Mouse (Mus musculus) bone marrow macrophage, adult 2 months (primary cell): ENCODE data around the gene Tagap.

Experiments
- CTCF ChIP-seq: IDR thresholded peaks from 2 replicates; pipeline ENCODE4 v1.5.1; 2012; ENCODE audit warnings: low read depth, mild to moderate bottlenecking, low read length, moderate library complexity
- POLR2A ChIP-seq: IDR thresholded peaks from 2 replicates; pipeline ENCODE4 v1.6.1; 2012; ENCODE audit warnings: mild to moderate bottlenecking, low read depth, low read length, borderline replicate concordance

- TF ChIP-seq POLR2A (no peak), CTCF (no peak)
These were observed 41.2 kb upstream of the Tagap start for GRCm38 (mm10) chr17:7884606-7885005.
